Mouse (Mus musculus) lung, adult 18-20 months (tissue): ENCODE results near the gene Ktn1.

Source experiments
- DNase-seq, 2 experiments: peaks; one replicate each; pipeline ENCODE4 v3.0.0; 2022; ENCODE audit warnings: mixed read lengths in 2 of 2

Gene Ktn1

GRCm38 (mm10) chr14:47756411-47757065 lies 108.3 kb downstream of the Ktn1 start:
- peak in 1 of 2 experiments; percentile 19 for DNase-seq

- no peak for DNase-seq
These were observed 116.9 kb downstream of the Ktn1 start for GRCm38 (mm10) chr14:47765192-47765591.

- no peak for DNase-seq
These were observed 117.5 kb downstream of the Ktn1 start for GRCm38 (mm10) chr14:47765796-47766195.

- DNase-seq, result no peak
These were observed 118.1 kb downstream of the Ktn1 start for GRCm38 (mm10) chr14:47766373-47766772.

- DNase-seq, result no peak
These were observed 123.2 kb downstream of the Ktn1 start for GRCm38 (mm10) chr14:47771496-47771895.

- DNase-seq, result no peak
These were observed 127.3 kb downstream of the Ktn1 start for GRCm38 (mm10) chr14:47775543-47775942.

- DNase-seq, result no peak
These were observed 128.2 kb downstream of the Ktn1 start for GRCm38 (mm10) chr14:47776260-47777035.

- DNase-seq, result no peak
These were observed 137.9 kb downstream of the Ktn1 start for GRCm38 (mm10) chr14:47786112-47786511.
